Mouse (Mus musculus): ENCODE data around the gene Ptgfr. TPM values are rescaled to one million over a fixed set of nuclear protein-coding genes. Genes with fewer than 3 reads are reported as not detected.
A peak's percentile ranks its signal among the peaks of the same experiment; 100 is the strongest.

The Ptgfr gene
- total RNA-seq (2021) = 1 to 10 TPM; 1.2 to 1.8 TPM
- long read RNA-seq, experiment 1, partial matches to known transcripts = 0 of 1 reads
- long read RNA-seq, experiment 1, other reads (novel, unspliced or antisense) = 1 of 1 reads
- long read RNA-seq, experiment 2 = 0 reads

DNA sequence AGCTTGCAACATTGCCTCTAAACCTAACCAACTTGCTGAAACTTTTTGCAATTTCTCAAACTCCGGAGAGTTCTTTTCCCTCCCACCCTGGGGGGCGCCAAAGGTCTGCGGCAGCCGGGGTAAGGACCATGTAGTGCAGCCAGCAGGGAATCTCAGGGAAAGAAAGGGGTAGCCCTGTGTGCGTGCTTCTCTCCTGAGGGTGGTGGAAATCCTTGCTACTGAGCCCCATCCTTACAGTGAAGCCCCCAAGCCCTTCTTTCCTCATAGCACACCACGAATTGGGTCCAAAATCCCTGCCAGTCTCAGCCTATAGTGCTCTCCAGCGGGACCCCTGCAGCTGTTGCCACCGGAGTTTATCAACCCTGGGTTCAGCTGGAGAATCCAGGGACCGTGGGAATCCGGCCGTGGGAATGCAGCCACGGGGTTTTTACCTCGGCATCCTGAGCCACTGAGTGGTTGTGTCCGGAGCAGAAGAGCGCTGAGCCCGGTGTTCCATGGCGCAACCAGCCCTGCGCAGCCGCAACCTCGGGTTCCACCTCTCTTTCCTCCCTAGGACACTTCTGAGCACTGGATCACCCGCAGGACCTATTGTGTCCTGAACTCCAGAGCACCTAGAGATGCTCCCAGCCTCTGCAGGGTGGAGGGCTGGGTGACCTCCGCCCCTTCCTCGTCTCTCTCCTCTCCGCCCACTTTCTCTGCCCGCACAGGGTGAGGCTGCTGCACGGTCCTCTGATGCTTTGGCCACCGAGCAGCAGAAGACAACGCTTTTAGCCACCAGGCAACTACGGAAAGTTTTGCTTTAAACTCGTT, at the start of gene Ptgfr:
TSS of gene Ptgfr (minus strand) at position 760 of the 810 bp plus-strand sequence.
- DNase-seq (ENCODE audit: low spot score in 2 of 2) = peak in 1 of 2 experiments; percentile 28
- intact Hi-C loops (cut with DNase I) = loop anchor here (5.0 kb wide), 2 partner anchors 230 to 250 kb away; no protein-coding TSS in a partner anchor

- intact Hi-C loops (cut with DNase I) = no loop called here
- no peak for DNase-seq (ENCODE audit: low spot score in 2 of 2)
Measured at GRCm38 (mm10) chr3:151883881-151884280, 46.5 kb upstream of the Ptgfr start.

DNA sequence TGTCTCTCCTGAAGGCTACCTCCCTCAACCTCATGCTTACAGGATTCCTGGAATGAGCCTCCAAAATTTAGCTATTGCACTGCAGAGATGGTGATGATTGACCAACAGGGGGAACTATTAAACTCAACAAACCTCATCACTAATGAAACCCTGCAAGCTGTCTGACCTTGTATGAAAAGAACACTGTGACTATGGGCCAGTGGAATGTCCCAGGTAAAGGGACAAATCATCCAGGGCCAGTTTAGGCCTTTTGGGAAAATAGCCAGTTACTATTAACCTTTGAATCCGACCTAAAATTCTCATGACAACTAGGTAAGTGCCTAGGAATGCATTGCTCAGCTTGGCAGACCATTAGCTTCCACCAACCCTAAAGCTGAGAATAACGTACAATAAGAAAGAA, 42.6 kb upstream of the Ptgfr start:
- intact Hi-C loops (cut with DNase I) = no loop called here
- DNase-seq (ENCODE audit: low spot score in 2 of 2) = no peak

DNA sequence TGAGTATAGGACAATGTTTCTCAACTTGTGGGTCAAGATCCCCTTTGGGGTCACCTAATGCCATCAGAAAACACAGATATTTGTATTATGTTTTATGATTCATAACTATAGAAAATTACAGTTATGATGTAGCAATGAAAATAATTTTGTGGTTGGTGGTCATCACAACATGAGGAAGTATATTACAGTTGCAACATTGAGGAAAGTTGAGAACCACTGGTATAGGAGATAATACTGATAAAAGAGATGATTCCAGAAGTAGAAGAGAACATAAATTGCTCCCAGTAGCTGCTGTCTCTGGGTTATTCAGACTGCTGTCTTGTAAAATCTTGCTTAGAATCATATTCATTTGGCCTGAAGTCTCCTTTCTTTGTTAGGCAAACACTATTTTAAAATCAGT, 31.5 kb upstream of the Ptgfr start:
- no peak for DNase-seq (ENCODE audit: low spot score in 2 of 2)
- intact Hi-C loops (cut with DNase I) = no loop called here

- intact Hi-C loops (cut with DNase I) = no loop called here
- no peak for DNase-seq (ENCODE audit: low spot score in 2 of 2)
Measured at GRCm38 (mm10) chr3:151851344-151851743, 13.9 kb upstream of the Ptgfr start.

- DNase-seq (ENCODE audit: low spot score in 2 of 2) = no peak
- intact Hi-C loops (cut with DNase I) = no loop called here
Measured at GRCm38 (mm10) chr3:151850621-151851020, 13.2 kb upstream of the Ptgfr start.

DNA sequence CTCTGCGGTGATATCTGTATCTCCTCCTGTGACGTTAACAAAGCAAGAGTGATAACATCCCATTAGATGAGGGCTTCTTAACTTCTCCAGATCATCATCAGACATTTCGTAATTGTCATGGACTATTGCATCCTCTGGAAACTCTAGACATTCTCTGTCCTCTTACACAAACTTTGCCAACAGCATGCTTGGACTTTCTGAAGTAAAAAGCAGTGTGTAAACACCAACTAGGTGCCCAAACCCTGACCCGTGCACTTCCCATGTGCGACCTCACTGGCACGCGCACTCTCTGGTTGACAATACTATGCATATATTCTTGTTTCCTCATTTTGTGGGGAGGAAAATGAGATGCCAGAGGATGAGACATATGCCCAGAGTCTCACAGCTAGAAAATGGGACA, 8.9 kb upstream of the Ptgfr start:
- intact Hi-C loops (cut with DNase I) = no loop called here
- no peak for DNase-seq (ENCODE audit: low spot score in 2 of 2)

DNA sequence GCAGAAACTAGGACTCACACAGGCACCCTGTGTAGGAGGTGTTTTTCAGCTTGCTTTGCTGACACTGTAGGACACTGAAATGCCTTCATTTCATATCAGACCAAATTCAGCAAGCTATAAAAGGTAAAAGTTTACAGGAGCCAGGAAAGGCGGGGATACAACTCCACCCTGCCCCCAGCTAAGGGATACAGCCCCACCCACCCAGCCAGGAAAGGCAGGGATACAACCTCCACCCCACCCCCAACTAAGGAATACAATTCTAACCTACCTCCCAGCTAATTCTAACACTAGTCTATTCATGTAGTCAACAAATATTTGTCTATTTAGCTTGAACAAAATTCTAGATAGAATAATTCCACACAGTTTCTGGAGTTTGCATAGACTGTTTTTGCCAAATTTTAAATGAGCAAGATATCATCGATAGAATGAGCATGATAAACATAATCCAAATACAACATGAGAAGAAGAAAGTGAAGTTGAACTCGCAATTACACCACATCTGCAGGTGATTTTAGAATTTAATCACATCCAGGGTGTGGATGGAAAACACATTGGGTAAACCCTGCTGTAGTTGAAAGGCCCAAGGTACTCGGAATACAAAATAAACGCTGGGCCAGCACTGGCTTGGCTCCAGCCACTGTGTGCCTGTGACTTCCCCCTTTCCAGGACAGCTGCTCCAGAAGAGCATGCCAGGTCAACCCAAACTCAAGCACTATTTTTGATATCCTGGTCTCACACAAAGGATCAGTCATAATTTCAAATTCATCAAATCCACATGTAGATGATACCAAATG, 7.1 kb upstream of the Ptgfr start:
- no peak for DNase-seq (ENCODE audit: low spot score in 2 of 2)
- intact Hi-C loops (cut with DNase I) = no loop called here

DNA sequence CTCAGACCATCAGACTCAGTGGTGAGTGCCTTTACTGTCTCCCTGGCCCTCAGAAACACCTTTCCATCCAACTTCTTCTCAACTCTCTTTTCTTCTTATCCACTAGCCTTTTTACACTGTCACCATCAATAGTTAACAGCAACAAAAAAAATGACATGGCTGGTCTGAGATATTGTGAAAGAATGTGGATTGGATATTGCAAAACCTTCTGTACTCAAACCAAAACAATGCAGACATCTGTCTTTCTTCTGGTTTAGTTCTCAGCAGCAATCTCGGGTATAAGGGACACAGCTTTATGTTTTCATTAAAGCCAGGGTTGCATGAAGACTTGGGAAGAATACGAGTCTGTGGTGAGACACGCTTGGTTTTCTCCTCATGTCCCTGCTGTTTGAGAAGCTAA, 3.3 kb upstream of the Ptgfr start:
- DNase-seq (ENCODE audit: low spot score in 2 of 2) = no peak
- intact Hi-C loops (cut with DNase I) = no loop called here

DNA sequence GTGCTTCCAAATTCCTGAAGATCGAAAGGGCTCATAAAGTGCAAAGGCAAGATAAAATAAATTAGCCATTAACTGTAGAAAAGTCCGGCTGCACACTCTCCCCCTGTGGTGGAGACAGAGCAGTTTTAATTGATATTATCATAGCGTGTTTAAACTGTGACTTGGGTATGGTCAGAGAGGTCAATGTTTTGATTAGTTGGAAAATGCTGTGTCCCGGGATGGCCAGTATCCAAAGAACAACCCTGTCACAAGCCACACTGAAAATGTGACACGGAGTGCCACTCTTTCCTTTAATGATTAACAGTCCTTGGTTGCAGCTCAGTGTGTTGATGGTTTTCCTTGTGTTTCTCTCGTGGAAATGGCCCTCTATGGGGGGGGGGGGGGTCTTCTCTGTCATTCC, 942 bp upstream of the Ptgfr start:
- intact Hi-C loops (cut with DNase I) = loop anchor here (5.0 kb wide), 2 partner anchors 229 to 249 kb away; no protein-coding TSS in a partner anchor
- no peak for DNase-seq (ENCODE audit: low spot score in 2 of 2)

DNA sequence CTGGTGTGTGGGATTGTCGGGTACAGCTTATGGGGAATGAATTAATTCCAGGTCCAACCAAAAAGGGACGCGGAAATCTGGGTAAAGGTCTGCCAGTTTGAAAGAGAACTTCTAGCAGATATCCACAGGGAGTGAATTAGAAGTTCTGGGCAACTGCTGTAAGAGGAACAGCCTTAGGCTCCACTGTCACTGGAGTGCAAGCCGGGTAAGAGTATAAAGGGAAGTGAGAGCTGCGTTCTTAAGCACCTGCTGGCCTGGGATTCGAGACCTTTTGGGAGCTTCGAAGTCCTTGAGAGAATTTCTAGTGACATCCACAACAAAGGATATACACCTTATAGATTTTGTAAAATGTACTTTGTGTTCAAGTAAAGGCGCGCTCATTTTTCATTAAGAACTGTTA, 319 bp upstream of the Ptgfr start:
- intact Hi-C loops (cut with DNase I) = loop anchor here (5.0 kb wide), 2 partner anchors 230 to 250 kb away; no protein-coding TSS in a partner anchor
- DNase-seq (ENCODE audit: low spot score in 2 of 2) = no peak

- intact Hi-C loops (cut with DNase I) = loop anchor here (5.0 kb wide), 2 partner anchors 231 to 251 kb away; no protein-coding TSS in a partner anchor
- no peak for DNase-seq (ENCODE audit: low spot score in 2 of 2)
Measured at GRCm38 (mm10) chr3:151836451-151836850, 979 bp downstream of the Ptgfr start.

GRCm38 (mm10) chr3:151835831-151836230, 1.6 kb downstream of the Ptgfr start:
- intact Hi-C loops (cut with DNase I) = loop anchor here (5.0 kb wide), 2 partner anchors 231 to 251 kb away; no protein-coding TSS in a partner anchor
- no peak for DNase-seq (ENCODE audit: low spot score in 2 of 2)

DNA sequence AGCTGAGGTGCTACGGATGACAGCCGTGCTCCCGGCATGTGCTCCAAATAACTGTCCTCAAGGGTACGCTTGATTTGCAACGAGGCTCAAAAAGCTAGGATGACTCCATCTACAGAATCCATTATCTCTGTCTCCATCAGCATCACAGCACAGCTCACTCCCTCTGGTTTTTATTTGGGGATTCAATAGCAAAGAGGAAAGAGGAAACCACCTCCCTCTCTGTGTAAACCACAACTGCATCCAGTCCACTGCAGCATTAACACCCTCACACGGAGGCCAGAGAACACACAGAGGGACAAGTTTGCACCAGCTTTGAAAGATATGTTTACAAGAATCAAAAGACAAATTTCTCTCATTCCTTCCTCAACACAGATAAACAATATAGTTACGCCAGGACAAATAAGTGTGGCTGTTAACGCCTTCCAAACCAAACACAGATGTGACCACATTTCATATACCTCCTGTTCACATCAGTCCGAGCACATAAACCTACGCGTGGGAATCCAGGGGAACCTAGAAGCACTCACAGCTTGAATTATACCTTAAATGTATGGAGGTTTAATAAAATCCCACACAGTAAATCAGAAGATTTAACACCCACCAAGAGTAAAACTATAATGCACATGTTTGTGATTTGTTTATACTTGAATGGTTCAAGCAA, 9.3 kb downstream of the Ptgfr start:
- intact Hi-C loops (cut with DNase I) = no loop called here
- DNase-seq (ENCODE audit: low spot score in 2 of 2) = no peak

DNA sequence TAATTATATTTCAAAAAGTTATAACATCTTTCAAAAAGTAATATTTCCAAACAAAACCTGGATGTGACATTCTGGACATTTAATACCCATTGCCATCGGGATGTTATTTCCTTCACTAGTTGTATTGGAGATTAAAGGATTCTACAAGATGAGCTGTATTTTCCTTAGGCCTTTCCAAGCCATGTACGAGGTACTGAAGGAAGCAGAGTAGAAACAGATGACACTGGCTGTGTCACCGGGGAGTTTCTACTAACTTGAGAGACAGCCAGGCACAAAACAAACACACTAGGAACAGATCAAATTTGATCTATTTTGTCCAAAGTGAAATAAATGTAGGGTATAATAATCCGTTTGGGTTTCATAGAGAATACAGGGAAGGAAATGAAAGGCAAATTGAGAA, 17.6 kb downstream of the Ptgfr start:
- intact Hi-C loops (cut with DNase I) = no loop called here
- DNase-seq (ENCODE audit: low spot score in 2 of 2) = no peak

GRCm38 (mm10) chr3:151818265-151818664, 19.2 kb downstream of the Ptgfr start:
- DNase-seq (ENCODE audit: low spot score in 2 of 2) = no peak
- intact Hi-C loops (cut with DNase I) = no loop called here

- DNase-seq (ENCODE audit: low spot score in 2 of 2) = no peak
- intact Hi-C loops (cut with DNase I) = no loop called here
Measured at GRCm38 (mm10) chr3:151808613-151809012, 28.8 kb downstream of the Ptgfr start.

DNA sequence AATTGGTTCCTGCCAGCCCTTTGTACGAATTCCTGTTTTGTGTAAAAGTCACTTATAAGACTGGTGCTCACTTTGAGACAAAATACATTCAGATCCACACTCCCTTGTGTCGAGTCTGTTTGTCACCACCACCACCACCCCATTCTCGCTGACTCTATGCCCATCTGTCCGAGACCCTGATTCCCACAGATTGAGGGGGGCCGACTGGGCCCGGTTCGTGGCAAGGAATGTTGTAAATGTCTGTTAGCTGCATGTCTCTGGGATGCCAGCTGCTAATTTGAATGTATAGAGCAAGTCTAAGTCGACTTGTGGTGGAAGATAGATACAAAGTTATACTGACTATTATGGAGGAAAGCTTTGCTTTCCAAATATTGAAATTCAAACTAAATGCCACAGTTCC, 48.8 kb downstream of the Ptgfr start:
- intact Hi-C loops (cut with DNase I) = no loop called here
- no peak for DNase-seq (ENCODE audit: low spot score in 2 of 2)

DNA sequence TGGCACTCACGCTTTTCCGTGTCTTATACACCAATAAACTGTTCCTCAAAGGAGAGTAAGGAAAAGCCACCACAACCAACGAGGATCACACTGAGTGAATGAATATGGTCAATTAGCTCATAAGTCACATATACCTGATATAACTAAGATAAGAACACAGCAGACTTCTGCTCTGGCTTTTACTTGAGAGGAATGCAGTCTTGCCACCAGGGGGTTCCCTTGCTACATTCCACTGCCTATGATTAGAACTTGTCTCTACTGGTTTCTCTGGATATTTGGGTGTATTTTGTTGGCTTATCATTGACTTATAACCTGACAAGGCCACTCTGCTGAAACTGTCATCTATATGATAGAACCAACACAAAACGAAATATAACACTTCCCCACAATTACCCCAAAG, 62.3 kb downstream of the Ptgfr start:
- peak; percentile 22 to 66 for DNase-seq (ENCODE audit: low spot score in 2 of 2)
- intact Hi-C loops (cut with DNase I) = loop anchor here (2.0 kb wide), 1 partner anchor 314 kb away; no protein-coding TSS in a partner anchor

DNA sequence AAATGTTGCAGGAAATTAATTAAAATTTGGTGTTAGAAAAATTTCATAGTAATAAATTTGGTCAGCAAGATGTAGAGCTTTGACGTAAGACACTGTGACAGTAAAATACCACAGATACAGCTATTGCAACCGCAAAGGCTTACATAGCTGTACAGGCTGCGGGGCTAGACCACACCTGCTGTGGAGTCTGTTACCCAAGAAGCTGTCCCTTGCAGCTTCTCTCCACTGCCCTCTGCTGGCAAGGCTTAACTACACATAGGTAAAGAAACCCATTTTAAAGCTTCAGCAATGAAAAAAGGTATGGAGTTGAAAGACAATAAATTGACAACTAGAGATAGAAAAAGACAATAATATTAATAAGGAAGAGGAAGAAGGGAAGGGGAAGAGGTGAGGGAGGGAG, 66.4 kb downstream of the Ptgfr start:
- peak in 1 of 2 experiments; percentile 64 for DNase-seq (ENCODE audit: low spot score in 2 of 2)
- intact Hi-C loops (cut with DNase I) = loop anchor here (1.0 kb wide), 1 partner anchor 55 kb away; no protein-coding TSS in a partner anchor
